Mouse (Mus musculus): Measurements from ENCODE around the gene Prkce. TPM values are rescaled to one million over a fixed set of nuclear protein-coding genes. Genes with fewer than 3 reads are reported as not detected.

Prkce gene
- total RNA-seq, 1 experiment = 1.7 TPM

DNA sequence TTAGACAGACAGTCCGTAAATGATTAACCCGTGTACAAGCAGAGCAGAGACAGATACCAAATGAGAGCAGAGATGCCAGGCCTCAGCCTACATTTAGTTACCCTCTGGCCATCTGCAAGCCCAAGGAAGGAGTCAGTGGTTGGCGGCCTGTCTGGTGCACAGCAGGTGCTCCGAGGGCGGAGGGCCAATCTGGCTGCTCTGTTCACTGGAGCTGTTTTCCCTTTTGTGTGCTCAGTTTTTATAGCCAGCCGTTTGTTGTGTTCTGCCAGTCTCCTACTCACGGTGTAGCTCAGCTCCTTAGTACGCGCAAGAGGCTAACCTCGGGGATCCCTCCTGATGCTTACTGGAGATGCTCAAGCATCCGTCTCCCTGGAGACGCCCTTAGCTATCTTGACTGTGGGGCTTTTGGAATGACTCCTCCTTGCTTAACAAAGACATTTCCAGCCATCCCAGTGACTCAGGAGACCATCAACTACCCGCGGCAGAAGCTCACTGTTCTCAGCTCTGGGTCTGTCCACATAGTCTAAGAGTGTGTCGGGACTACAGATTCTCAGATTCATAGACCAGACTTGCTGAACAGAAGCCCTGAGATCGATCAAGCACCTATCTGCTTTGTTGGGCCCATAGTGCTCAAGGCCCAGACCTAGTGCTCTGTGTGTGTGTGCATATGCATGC, 297.2 kb downstream of the Prkce start:
- Histone ChIP-seq H3K9ac (ENCODE audit: insufficient read depth, low read depth, low read length, poor library complexity, severe bottlenecking) (no peak overlapping the region), H3K9me3 (ENCODE audit: control insufficient read depth, insufficient read depth, low read depth, low read length) (no peaks in the 10 kb centered on the region), H3K27ac (ENCODE audit: insufficient read depth, low read depth, low read length, poor library complexity, severe bottlenecking) (no peak overlapping the region), H3K4me3 (ENCODE audit: insufficient read depth in 1 of 2, low read depth in 1 of 2, low read length in 2 of 2, poor library complexity in 1 of 2, severe bottlenecking in 1 of 2) (no peak overlapping the region), H3K4me1 (ENCODE audit: control insufficient read depth in 2 of 2, insufficient read depth in 2 of 2, low read length in 2 of 2, poor library complexity in 1 of 2) (peaks cover 0 to 3% of the 10 kb centered on the region in 2 experiments; a peak in 1 of 4 replicates), H3K36me3 (ENCODE audit: control insufficient read depth, insufficient read depth, low read length, poor library complexity, severe bottlenecking) (no peaks in the 10 kb centered on the region)
- no peak for DNase-seq (ENCODE audit: low read depth, low spot score)
- in situ Hi-C loops (cut with MboI; ENCODE audit: low sequenced_read_pairs in 2 of 2, unreplicated experiment in 2 of 2) = loop anchor here in 1 of 2 experiments (25.0 kb wide), 1 partner anchor 303 kb away; the partner anchor contains the start of gene Prkce
- no peak for TF ChIP-seq MAFK (IDR thresholded peaks at IDR 0.05; ENCODE audit: insufficient read depth, low read depth, low read length)
- TF ChIP-seq HCFC1 (IDR thresholded peaks at IDR 0.05; ENCODE audit: borderline replicate concordance, insufficient read depth, low read length) = no peak
- TF ChIP-seq ZNF384 (IDR thresholded peaks at IDR 0.05; ENCODE audit: low read depth, low read length) = no peak
- no peak for TF ChIP-seq ZC3H11A (IDR thresholded peaks at IDR 0.05; ENCODE audit: borderline replicate concordance, low read depth, low read length)
- no peak for TF ChIP-seq CHD2 (IDR thresholded peaks at IDR 0.05; ENCODE audit: low read depth, low read length)

DNA sequence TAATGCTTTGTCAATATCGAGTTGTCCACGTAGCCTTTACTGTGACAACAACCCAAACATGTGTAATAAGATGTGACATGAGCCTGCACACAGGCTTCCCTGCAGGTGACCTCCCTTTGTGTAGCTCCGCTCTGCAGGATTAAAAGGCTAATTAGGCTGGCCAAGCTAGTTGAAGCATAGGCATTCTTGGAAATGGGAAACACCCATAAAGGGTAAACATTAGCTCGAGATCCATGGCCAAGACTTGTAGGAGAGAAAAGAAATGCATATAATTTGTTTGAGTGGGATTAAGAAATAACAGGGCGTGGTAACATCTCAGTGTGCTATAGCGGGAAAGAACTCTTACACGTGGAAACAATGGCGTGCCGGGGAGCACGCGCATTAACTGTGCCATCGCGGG, 298.3 kb downstream of the Prkce start:
- H3K36me3 ChIP-seq (ENCODE audit: control insufficient read depth, insufficient read depth, low read length, poor library complexity, severe bottlenecking) = no peaks in the 10 kb centered on the region
- in situ Hi-C loops (cut with MboI; ENCODE audit: low sequenced_read_pairs in 2 of 2, unreplicated experiment in 2 of 2) = loop anchor here in 1 of 2 experiments (25.0 kb wide), 1 partner anchor 304 kb away; the partner anchor contains the start of gene Prkce
- no peak for DNase-seq (ENCODE audit: low read depth, low spot score)
- no peak overlapping the region for H3K4me3 ChIP-seq (ENCODE audit: insufficient read depth in 1 of 2, low read depth in 1 of 2, low read length in 2 of 2, poor library complexity in 1 of 2, severe bottlenecking in 1 of 2)
- H3K27ac ChIP-seq (ENCODE audit: insufficient read depth, low read depth, low read length, poor library complexity, severe bottlenecking) = no peak overlapping the region
- H3K9ac ChIP-seq (ENCODE audit: insufficient read depth, low read depth, low read length, poor library complexity, severe bottlenecking) = no peak overlapping the region
- no peaks in the 10 kb centered on the region for H3K9me3 ChIP-seq (ENCODE audit: control insufficient read depth, insufficient read depth, low read depth, low read length)
- TF ChIP-seq CHD2 (IDR thresholded peaks at IDR 0.05; ENCODE audit: low read depth, low read length) (no peak), ZC3H11A (IDR thresholded peaks at IDR 0.05; ENCODE audit: borderline replicate concordance, low read depth, low read length) (no peak), MAFK (IDR thresholded peaks at IDR 0.05; ENCODE audit: insufficient read depth, low read depth, low read length) (no peak), HCFC1 (IDR thresholded peaks at IDR 0.05; ENCODE audit: borderline replicate concordance, insufficient read depth, low read length) (no peak), ZNF384 (IDR thresholded peaks at IDR 0.05; ENCODE audit: low read depth, low read length) (no peak)
- H3K4me1 ChIP-seq (ENCODE audit: control insufficient read depth in 2 of 2, insufficient read depth in 2 of 2, low read length in 2 of 2, poor library complexity in 1 of 2) = no peaks in the 10 kb centered on the region

DNA sequence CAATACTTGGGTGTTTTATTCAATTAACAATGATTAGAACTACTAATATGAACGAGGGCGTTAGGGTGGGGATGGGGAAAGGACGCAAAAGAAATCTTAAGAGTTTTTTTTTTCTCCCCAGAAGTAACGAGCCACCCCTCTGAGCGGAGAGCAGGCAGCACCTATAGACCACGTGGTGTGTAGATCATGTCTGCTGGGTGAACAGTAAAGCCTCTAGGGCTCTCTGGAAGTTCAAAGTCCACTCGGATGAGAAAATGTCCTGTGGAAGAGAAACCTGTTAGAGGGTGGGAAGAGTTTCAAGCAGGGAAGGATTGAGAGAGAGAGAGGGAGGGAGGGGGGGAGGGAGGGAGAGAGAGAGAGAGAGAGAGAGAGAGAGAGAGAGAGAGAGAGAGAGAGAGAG, 298.8 kb downstream of the Prkce start:
- H3K4me3 ChIP-seq (ENCODE audit: insufficient read depth in 1 of 2, low read depth in 1 of 2, low read length in 2 of 2, poor library complexity in 1 of 2, severe bottlenecking in 1 of 2) = no peak overlapping the region
- no peaks in the 10 kb centered on the region for H3K9me3 ChIP-seq (ENCODE audit: control insufficient read depth, insufficient read depth, low read depth, low read length)
- no peaks in the 10 kb centered on the region for H3K4me1 ChIP-seq (ENCODE audit: control insufficient read depth in 2 of 2, insufficient read depth in 2 of 2, low read length in 2 of 2, poor library complexity in 1 of 2)
- TF ChIP-seq ZNF384 (IDR thresholded peaks at IDR 0.05; ENCODE audit: low read depth, low read length) (no peak), MAFK (IDR thresholded peaks at IDR 0.05; ENCODE audit: insufficient read depth, low read depth, low read length) (no peak), HCFC1 (IDR thresholded peaks at IDR 0.05; ENCODE audit: borderline replicate concordance, insufficient read depth, low read length) (no peak), ZC3H11A (IDR thresholded peaks at IDR 0.05; ENCODE audit: borderline replicate concordance, low read depth, low read length) (no peak), CHD2 (IDR thresholded peaks at IDR 0.05; ENCODE audit: low read depth, low read length) (no peak)
- in situ Hi-C loops (cut with MboI; ENCODE audit: low sequenced_read_pairs in 2 of 2, unreplicated experiment in 2 of 2) = loop anchor here in 1 of 2 experiments (25.0 kb wide), 1 partner anchor 304 kb away; the partner anchor contains the start of gene Prkce
- no peak overlapping the region for H3K27ac ChIP-seq (ENCODE audit: insufficient read depth, low read depth, low read length, poor library complexity, severe bottlenecking)
- no peak overlapping the region for H3K9ac ChIP-seq (ENCODE audit: insufficient read depth, low read depth, low read length, poor library complexity, severe bottlenecking)
- no peaks in the 10 kb centered on the region for H3K36me3 ChIP-seq (ENCODE audit: control insufficient read depth, insufficient read depth, low read length, poor library complexity, severe bottlenecking)
- no peak for DNase-seq (ENCODE audit: low read depth, low spot score)

GRCm38 (mm10) chr17:86466871-86467270, 299.3 kb downstream of the Prkce start:
- Histone ChIP-seq H3K27ac (ENCODE audit: insufficient read depth, low read depth, low read length, poor library complexity, severe bottlenecking) (no peak overlapping the region), H3K4me1 (ENCODE audit: control insufficient read depth in 2 of 2, insufficient read depth in 2 of 2, low read length in 2 of 2, poor library complexity in 1 of 2) (no peaks in the 10 kb centered on the region), H3K36me3 (ENCODE audit: control insufficient read depth, insufficient read depth, low read length, poor library complexity, severe bottlenecking) (no peaks in the 10 kb centered on the region)

More at GRCm38 (mm10) chr17:86466871-86467270, 299.3 kb downstream of the Prkce start:
- no peak overlapping the region for H3K9ac ChIP-seq (ENCODE audit: insufficient read depth, low read depth, low read length, poor library complexity, severe bottlenecking)
- no peak for TF ChIP-seq ZNF384 (IDR thresholded peaks at IDR 0.05; ENCODE audit: low read depth, low read length)
- no peak for TF ChIP-seq HCFC1 (IDR thresholded peaks at IDR 0.05; ENCODE audit: borderline replicate concordance, insufficient read depth, low read length)
- TF ChIP-seq CHD2 (IDR thresholded peaks at IDR 0.05; ENCODE audit: low read depth, low read length) = no peak
- no peak for TF ChIP-seq ZC3H11A (IDR thresholded peaks at IDR 0.05; ENCODE audit: borderline replicate concordance, low read depth, low read length)
- no peak for TF ChIP-seq MAFK (IDR thresholded peaks at IDR 0.05; ENCODE audit: insufficient read depth, low read depth, low read length)
- in situ Hi-C loops (cut with MboI; ENCODE audit: low sequenced_read_pairs in 2 of 2, unreplicated experiment in 2 of 2) = loop anchor here in 1 of 2 experiments (25.0 kb wide), 1 partner anchor 305 kb away; the partner anchor contains the start of gene Prkce
- no peak overlapping the region for H3K4me3 ChIP-seq (ENCODE audit: insufficient read depth in 1 of 2, low read depth in 1 of 2, low read length in 2 of 2, poor library complexity in 1 of 2, severe bottlenecking in 1 of 2)
- DNase-seq (ENCODE audit: low read depth, low spot score) = no peak
- H3K9me3 ChIP-seq (ENCODE audit: control insufficient read depth, insufficient read depth, low read depth, low read length) = no peaks in the 10 kb centered on the region
